Mouse (Mus musculus) telencephalon, adult 2 months (tissue): ENCODE data around the gene Dennd1b.

Source experiments
- DNase-seq: peaks from one replicate; pipeline ENCODE4 v3.0.0-alpha.2; 2011; ENCODE audit warnings: low read depth, low spot score

The Dennd1b gene

DNA sequence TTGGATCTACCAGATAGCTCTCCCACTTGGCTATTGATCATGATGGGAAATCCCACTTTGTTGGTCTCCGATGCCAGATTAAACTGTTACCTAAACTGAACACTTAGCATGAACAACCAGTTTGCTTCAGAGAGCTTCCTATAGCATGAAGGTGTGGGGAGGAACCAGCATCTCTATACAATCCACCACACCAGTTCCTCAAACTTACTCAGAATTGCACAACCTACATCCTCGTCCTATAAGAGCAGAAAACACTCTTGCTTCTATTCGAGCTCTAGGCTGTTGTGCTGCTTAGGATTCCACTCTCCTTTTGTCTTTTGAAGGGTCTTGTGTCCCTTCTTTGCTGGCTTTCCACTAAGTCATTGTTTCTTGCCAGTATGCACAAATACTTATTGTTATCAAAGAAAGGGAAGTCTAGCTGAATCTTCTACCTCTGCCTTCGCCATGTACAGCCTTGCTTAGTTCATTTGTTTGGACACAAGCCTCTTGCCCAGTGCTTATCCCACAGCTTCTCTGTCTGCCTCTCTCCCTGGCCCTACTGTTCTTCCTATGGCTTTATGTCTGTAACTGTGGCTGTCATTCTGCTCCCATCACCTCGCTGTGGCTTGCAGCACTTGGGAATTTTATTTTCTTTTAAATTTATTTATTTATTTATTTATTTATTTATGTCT lies 52.0 kb downstream of the Dennd1b start:
- DNase-seq: no peak

- no peak for DNase-seq
These were observed 58.1 kb downstream of the Dennd1b start for GRCm38 (mm10) chr1:139021298-139021697.

GRCm38 (mm10) chr1:139025882-139026645 lies 62.8 kb downstream of the Dennd1b start:
- DNase-seq: no peak

GRCm38 (mm10) chr1:139029521-139029920 lies 66.3 kb downstream of the Dennd1b start:
- DNase-seq: no peak

- DNase-seq: no peak
These were observed 69.2 kb downstream of the Dennd1b start for GRCm38 (mm10) chr1:139032411-139032810.

DNA sequence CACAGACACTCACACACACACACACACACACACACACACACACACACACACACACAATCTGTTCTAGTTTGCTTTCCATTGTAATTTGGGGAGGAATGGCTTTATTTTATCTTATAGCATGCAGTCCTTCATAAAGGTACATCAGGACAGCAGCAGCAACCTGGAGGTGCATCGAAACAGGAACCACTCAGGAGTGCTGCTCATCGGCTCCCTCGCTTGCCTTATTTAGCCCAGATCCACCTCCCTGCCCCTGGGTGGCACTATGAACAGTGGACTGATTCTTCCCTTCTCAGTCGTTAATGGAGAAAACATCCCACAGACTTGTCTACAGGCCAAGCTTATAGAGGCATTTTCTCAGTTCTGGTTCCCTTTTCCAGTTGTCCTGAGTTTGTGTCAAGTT lies 71.9 kb downstream of the Dennd1b start:
- DNase-seq: no peak

GRCm38 (mm10) chr1:139036302-139036701 lies 73.1 kb downstream of the Dennd1b start:
- no peak for DNase-seq

DNA sequence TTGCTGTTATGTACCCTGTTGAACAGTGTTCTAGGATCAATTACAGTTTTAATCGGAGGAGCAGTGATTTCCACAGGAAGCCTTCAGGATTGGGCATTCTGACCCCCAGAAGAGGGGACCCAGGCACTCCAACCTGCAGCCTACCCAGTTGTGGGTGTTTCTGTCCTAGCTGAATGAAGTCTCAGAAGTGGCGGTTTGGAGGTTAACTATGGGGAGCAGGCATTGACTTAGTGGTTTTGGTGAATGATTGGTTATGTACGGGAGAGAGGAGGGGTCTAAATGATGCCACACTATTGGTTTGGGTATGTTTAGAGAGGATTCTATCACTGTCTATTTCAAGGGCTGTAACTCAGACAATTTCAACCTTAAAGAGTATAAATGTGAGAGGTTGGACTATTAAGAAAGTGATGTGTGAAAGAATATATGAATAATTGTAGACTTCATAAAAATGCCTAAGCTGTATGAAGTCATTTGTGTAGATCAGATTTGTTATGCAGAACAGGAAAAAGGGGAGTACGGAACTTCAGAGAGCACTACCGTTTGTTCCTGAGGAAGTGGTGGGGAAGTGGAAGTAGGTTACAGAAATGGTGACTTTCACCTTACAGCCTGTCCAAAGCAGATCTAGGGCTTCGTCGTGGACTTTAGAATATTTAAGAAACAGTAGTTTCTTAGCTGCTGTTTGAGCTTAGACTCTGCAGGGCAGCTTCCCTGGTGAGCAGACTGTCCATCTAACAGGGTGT lies 73.7 kb downstream of the Dennd1b start:
- DNase-seq: no peak

- DNase-seq: no peak
These were observed 74.8 kb downstream of the Dennd1b start for GRCm38 (mm10) chr1:139038074-139038473.

DNA sequence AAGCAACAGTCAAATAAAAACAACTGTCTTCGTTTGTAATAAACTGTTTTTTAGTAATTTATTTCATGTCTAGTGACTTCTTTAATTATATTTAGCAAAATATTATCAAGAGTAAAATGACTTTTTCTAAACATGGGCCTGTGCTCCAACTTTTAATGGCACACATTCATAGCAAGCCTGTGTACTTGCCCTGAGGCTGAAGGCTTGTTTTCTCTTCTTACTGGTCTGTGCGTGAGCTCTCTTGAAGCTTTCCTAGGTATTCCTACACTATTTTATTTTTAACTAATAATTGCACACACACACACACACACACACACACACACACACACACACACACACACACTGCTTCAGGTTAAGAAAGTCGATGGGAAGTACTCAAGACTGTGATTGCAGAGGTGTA lies 75.4 kb downstream of the Dennd1b start:
- DNase-seq: no peak

GRCm38 (mm10) chr1:139039529-139040230 lies 76.4 kb downstream of the Dennd1b start:
- no peak for DNase-seq

- DNase-seq: no peak
These were observed 85.8 kb downstream of the Dennd1b start for GRCm38 (mm10) chr1:139049075-139049474.

DNA sequence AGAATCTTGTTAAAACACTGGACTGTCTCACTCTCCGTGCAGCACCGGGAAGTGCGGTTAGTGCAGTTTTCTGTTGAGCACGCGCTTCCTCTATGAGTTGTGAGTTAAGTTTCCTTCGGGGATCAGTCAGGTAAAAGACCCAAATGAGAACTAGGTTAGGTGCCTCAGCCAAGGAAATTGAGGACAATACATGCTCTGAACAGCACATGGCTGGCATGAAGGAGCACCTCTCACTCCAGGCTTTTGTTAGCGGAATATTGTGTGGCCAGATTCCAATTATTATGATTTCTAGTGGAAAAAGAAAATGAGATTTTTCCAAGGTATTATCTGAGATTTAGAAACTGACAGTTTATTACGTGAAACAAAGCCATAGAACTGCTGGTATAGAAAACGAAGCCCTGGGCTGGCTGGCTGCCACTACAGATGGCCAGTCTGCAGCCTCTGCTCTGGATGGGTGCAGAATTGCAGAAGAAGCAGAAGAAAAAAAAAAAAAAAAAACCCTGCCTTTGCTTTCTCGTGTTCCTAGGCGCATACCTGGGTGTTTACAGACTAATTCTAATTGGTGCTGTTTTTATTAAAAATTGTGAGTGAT lies 86.7 kb downstream of the Dennd1b start:
- DNase-seq: no peak

DNA sequence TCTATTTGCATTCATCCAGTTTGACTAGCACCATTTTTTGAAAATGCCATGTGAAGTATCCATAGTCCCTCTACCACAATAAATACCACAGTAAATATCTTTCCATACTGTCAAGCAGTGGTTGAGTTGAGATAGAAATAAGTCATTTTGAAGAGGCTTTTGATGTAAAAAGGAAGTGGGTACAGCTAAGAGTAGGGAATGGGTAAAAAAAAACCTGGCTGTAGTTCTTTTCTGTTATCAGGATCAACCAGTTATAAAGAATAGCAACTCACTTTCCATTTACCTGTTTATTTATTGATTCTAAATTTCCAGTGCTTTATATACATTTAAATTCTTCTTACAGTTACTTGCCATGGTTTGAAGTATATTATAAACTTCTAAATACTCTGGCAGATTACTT lies 89.8 kb downstream of the Dennd1b start:
- DNase-seq: no peak

GRCm38 (mm10) chr1:139060301-139060700 lies 97.1 kb downstream of the Dennd1b start:
- DNase-seq: no peak

- no peak for DNase-seq
These were observed 101.5 kb downstream of the Dennd1b start for GRCm38 (mm10) chr1:139064711-139065110.

DNA sequence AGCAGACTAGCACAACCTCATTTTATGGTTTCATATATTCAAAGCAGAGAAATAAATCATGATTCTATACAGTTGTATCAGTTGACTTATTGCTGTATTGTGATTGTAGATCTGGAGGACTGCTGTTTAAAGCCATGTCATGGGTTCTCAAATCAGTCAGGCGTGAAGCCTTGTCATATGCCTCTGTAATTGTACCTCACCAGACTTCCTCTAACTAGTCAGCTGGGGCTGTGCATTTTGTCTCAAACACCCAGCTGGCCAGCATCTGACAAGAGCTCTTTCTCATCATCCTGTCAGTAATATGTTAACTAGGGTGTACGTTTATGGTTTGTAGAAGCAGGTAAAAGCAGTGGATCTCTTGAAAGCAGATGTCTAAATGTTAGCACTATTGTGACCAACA lies 104.0 kb downstream of the Dennd1b start:
- DNase-seq: no peak

DNA sequence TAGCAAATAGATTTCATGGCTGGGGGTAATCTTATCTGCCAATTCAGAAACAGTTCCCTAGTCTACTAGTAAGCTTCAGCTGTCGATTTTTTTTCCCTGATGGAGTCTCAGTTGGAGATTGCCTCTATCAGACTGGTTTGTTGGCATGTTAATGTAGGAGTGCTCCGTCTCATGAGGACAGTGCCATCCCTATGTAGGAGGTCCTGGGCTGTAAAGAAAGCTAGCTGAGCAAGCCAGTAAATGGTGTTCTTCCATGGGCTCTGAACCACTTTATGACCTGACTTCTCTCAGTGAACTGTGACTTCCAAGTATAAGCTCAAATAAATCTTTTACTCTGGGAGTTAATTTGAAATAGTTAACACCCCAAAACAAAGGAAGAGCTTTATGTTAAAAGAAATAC lies 107.8 kb downstream of the Dennd1b start:
- DNase-seq: no peak

DNA sequence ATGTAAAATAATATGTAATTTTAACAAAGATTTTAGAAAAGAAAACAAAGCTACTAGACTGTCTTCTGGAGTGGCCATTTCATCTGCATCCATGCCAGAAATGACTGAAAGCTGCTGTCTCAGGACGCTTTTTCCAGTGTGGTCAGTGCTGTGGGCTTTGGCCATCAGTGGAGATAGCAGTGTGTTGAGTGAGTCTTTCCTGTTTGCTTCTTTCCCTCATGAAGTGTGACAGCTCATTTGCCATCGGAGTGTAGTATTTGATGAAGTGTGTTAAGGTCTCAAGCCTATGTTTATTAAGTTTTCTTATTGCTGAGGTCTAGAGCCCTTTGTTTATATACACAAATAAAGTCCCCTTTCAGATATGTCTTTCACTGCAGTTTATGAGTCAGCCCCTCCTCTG lies 112.4 kb downstream of the Dennd1b start:
- no peak for DNase-seq

DNA sequence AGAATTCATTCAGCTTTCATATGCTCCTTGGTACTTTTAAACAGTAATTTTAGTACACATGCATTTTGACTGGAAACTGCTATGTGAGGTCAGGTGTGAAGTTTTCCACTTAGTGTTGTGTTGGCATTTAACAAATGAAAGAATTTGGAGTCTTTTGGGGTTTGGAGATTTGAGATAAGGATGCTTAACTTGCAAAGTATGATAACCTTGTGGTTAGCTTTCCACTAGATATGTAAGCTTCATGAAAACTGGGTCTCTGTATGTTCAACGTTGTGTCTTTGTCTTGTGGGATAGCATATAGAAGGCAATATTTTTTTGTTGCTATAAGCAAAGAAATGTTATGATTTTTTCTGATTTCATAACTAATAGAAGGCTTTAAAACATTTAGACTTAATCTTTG lies 114.8 kb downstream of the Dennd1b start:
- no peak for DNase-seq

GRCm38 (mm10) chr1:139079000-139079399 lies 115.8 kb downstream of the Dennd1b start:
- DNase-seq: no peak

GRCm38 (mm10) chr1:139079523-139079922 lies 116.3 kb downstream of the Dennd1b start:
- DNase-seq: peak; percentile 27
